Mouse (Mus musculus) limb, embryonic 15.5 days (tissue): Measurements from ENCODE around the gene Nup88. TPM values are rescaled to one million over a fixed set of nuclear protein-coding genes. Genes with fewer than 3 reads are reported as not detected.

ENCODE experiments used
- ATAC-seq: fragments of 200-750 bp; cut with Nextera tagmentation; 2 replicates; pipeline ENCODE4 v1.8.0; 2017; ENCODE audit warnings: low read depth, moderate TSS enrichment; ENCODE audit not compliant: insufficient number of reproducible peaks, low FRiP score, low TSS enrichment
- H3K27ac ChIP-seq: fragments of 300-500 bp; sonication (generic); 2 replicates; pipeline ENCODE4 v1.5.1; 2015; ENCODE audit warnings: moderate library complexity, mild to moderate bottlenecking, inconsistent platforms
- H3K27me3 ChIP-seq: fragments of 300-500 bp; sonication (generic); 2 replicates; pipeline ENCODE4 v1.6.1; 2015; ENCODE audit warnings: inconsistent platforms
- H3K36me3 ChIP-seq: fragments of 300-500 bp; sonication (generic); 2 replicates; pipeline ENCODE4 v1.6.1; 2015; ENCODE audit warnings: inconsistent platforms
- H3K4me1 ChIP-seq: fragments of 300-500 bp; sonication (generic); 2 replicates; pipeline ENCODE4 v1.6.1; 2015; ENCODE audit warnings: inconsistent platforms
- H3K4me2 ChIP-seq: fragments of 300-500 bp; sonication (generic); 2 replicates; pipeline ENCODE4 v1.6.1; 2015; ENCODE audit warnings: mild to moderate bottlenecking, inconsistent platforms
- H3K4me3 ChIP-seq: fragments of 300-500 bp; sonication (generic); 2 replicates; pipeline ENCODE4 v1.5.1; 2015; ENCODE audit warnings: mild to moderate bottlenecking, inconsistent platforms
- H3K9ac ChIP-seq: fragments of 300-500 bp; sonication (generic); 2 replicates; pipeline ENCODE4 v1.6.1; 2015; ENCODE audit warnings: inconsistent platforms
- H3K9me3 ChIP-seq: fragments of 300-500 bp; sonication (generic); 2 replicates; pipeline ENCODE4 v1.6.1; 2016; ENCODE audit warnings: inconsistent platforms
- WGBS: fragments of 180-500 bp; shearing (Covaris S2); methylation state at CpG from one replicate; pipeline ENCODE4 v1.1.7; 2015; 5-methylcytosine and 5-hydroxymethylcytosine counted together
- polyA plus RNA-seq: library from polyadenylated mRNA; unstranded; fragments of >200 nt; fragmentation: Nextera tagmentation; extraction: Ambion mirVana; gene quantifications from 2 replicates; pipeline ENCODE4 v1.2.1, GENCODE M21; 2015

Gene Nup88
- polyA plus RNA-seq, 1 experiment from 2014 or later, result 103 TPM

DNA sequence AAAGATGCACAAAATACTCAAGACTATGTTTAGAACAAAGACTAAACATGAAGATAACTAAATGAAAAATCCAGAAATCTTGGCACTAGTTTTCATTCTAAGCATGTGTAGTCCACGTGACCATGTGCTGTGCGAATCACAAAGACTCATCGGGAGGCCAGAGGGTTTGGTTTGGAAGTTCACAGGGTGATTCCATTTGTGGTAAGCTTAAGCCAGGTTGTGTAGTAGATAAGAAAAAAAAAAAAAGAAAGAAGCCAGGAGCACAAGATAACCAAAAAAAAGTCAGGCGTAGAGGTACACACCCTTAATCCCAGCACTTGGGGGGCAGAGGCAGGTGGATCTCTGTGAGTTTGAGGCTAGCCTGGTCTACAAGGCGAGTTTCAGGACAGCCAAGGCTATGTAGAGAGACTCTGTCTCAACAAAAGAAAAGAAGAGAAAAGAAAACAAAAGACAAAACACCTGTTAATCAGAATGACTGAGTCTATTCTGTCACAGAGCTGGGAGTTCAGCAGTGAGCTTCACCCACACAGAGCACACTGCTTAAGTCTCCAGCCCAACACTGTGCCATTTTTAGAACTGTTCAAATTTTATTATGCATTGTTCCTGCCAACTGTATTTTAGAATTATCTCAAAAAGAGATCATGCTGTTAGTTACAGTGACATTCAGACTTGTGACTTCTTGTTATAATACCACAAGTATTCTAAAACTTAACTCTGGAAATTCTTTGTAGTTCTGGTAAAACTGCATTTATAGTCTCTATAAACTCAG is 8.8 kb downstream of the Nup88 start:
- Histone ChIP-seq H3K4me1 (no peaks in the 10 kb centered on the region), H3K9me3 (no peaks in the 10 kb centered on the region), H3K36me3 (peaks cover 87% of the 10 kb centered on the region), H3K9ac (no peak overlapping the region), H3K4me2 (no peak overlapping the region), H3K27me3 (no peaks in the 10 kb centered on the region), H3K27ac (no peak overlapping the region), H3K4me3 (no peak overlapping the region)
- 96% methylated on average over 5 of the region's 5 CpGs for WGBS
- ATAC-seq, result no peak

DNA sequence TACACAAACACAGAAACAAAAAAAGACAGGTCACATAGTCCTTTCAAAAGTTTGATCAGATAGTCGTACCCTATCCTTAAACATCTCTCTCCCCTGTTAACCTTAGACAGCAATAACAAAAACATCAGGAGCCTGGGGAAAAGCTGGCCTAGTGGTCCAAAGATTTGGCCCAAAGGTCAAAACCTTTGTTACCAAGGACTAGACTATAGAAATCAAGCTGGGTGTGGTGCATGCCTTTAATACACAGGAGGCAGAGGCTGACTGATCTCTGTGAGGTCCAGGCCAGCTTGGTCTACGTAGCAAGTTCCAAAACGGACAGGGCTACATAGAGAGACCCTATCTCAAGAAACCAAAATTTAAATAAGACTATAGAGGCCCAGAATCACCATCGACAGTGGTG is 15.1 kb downstream of the Nup88 start:
- no peak overlapping the region for H3K4me3 ChIP-seq
- 84% methylated on average over 4 of the region's 4 CpGs for WGBS

DNA sequence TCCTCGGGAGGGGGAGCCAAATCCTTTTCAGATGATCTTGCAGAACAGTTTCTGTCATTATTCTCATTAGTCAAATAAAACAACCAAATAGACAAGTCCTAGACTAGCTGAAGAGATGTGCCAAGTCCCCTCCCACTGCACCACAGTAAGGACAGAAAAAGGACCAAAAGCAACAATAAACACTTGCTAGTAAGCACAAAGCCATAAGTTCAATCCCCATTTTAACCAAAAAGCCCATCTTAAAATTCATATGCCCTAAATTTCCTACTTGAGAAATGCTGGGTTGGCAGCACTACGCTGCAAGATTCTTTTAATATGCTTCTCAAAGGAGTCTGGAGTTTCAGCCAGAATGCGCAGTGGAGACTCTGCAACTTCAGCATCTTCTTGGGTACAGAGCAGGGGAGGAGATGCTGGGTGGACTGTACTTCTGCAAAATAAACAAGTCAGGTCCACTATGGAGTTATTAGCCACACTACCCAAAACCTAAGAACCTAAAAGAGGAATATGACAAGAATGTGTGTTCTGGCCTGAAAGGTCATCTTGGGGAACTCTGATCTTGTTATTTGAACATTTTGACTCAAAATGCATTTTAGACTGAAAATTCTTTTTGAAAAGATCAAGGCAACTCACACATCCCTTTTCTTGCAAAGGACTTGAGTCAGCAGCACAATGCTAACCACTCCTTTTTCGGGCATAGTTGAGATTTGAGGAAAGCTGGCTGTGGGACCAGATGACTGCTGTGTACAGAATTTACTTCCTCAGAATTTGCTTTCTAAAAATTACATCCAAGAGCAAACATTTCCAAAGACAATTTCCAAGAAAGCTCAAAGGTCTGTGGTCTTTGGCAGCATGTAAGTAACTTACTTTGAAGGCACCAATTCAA is 24.6 kb downstream of the Nup88 start:
- WGBS, result 87% methylated on average over 4 of the region's 4 CpGs

More for the DNA sequence above, 15.1 kb downstream of the Nup88 start:
- H3K27me3 ChIP-seq, result no peaks in the 10 kb centered on the region
- no peaks in the 10 kb centered on the region for H3K4me1 ChIP-seq
- H3K9me3 ChIP-seq, result no peaks in the 10 kb centered on the region
- H3K27ac ChIP-seq, result no peak overlapping the region
- H3K9ac ChIP-seq, result no peak overlapping the region
- ATAC-seq, result no peak
- H3K4me2 ChIP-seq, result no peak overlapping the region
- peaks cover 88% of the 10 kb centered on the region for H3K36me3 ChIP-seq

DNA sequence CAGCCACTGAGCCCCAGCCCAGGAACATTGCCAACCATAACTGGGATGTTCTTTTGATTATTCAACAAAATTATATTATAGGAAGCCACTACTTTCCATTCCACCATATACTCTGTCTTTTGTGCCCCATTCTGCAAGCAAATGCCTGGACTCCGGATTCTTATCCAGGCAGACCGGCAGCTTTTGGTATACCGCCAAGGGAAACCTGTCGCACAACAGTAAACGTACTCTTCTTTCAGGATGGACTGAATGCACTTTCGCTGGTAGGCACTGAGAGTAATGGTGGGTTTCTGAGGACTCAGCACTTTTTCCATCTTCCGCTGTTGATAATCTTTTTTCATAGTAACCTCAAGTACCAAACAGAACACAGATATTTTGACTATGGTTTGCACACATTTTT is 26.1 kb downstream of the Nup88 start:
- Histone ChIP-seq H3K9me3 (no peaks in the 10 kb centered on the region), H3K4me1 (no peaks in the 10 kb centered on the region), H3K27me3 (no peaks in the 10 kb centered on the region), H3K36me3 (peaks cover 89% of the 10 kb centered on the region), H3K4me3 (no peak overlapping the region), H3K27ac (no peak overlapping the region), H3K4me2 (no peak overlapping the region), H3K9ac (no peak overlapping the region)
- 96% methylated on average over 7 of the region's 7 CpGs for WGBS
- no peak for ATAC-seq

More for the DNA sequence above, 24.6 kb downstream of the Nup88 start:
- peaks cover 90% of the 10 kb centered on the region for H3K36me3 ChIP-seq
- no peak overlapping the region for H3K9ac ChIP-seq
- no peak for ATAC-seq
- no peak overlapping the region for H3K4me3 ChIP-seq
- no peak overlapping the region for H3K27ac ChIP-seq
- H3K4me1 ChIP-seq, result no peaks in the 10 kb centered on the region
- H3K9me3 ChIP-seq, result no peaks in the 10 kb centered on the region
- no peaks in the 10 kb centered on the region for H3K27me3 ChIP-seq
- no peak overlapping the region for H3K4me2 ChIP-seq

DNA sequence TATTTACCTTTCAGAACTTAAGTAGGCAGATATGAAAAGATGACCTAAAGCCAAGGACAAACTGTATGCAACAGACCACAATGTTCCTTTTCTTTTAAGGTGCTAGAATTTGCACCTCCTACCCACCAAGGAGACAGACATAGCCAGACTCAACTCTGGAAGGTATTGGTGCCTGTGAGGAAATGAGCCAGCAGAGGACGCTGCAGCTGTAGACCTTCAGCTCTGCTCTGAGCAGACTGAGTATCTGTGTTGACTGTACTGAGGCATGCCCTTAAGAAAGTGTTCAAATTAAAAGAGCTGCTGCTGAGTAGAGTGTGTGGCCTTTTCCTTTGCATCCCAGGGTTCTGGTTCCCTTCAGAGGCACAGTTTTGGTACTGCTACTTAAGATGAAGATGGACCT is 27.2 kb downstream of the Nup88 start:
- no peak for ATAC-seq
- Histone ChIP-seq H3K27ac (no peak overlapping the region), H3K27me3 (no peaks in the 10 kb centered on the region), H3K4me3 (no peak overlapping the region), H3K9me3 (no peaks in the 10 kb centered on the region), H3K4me2 (no peak overlapping the region), H3K36me3 (peaks cover 88% of the 10 kb centered on the region), H3K9ac (no peak overlapping the region), H3K4me1 (no peaks in the 10 kb centered on the region)
- WGBS, result 97% methylated on average over 1 of the region's 1 CpGs

DNA sequence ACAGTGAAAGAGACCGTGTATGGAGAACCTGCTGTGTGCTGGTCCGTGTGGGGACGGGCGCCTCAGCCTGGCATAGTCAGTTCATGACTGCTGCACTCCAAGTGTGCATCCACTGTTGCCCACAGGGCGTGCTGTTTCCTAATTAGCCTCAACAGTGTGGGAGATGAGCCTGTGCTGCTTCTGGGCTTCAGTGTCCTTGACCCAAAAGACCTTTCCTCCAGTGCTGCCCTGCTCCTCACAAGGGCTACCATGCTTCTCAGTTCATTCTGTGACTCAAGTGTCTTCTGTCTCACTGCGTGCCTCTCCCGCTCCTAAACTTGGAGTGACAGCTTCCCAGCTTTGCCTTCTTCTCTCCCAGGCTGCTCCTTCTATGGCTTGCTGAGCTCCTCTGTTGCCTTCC is 34.5 kb downstream of the Nup88 start:
- WGBS, result 90% methylated on average over 7 of the region's 7 CpGs

DNA sequence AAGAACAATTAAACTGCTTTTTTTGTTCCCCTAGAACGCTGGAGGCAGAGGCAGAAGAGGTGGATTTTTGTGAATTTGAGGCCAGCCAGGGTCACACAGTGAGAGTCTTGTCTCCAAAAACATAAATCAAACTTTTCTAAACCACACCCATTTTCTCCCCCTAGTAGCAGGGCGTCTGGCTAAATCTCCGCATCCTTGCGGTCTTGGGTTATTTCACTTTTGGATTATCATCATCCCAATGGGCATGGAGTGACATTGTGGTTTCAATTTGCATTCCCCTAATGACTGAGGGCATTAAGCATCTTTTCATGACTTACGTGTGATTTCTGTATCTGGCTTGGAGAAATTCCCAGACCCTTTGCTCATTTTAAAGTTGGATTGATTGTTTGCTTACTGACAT is 38.3 kb downstream of the Nup88 start:
- WGBS, result 82% methylated on average over 5 of the region's 5 CpGs
- Histone ChIP-seq H3K27me3 (no peaks in the 10 kb centered on the region), H3K9me3 (no peaks in the 10 kb centered on the region), H3K4me2 (no peak overlapping the region), H3K4me3 (no peak overlapping the region), H3K9ac (no peak overlapping the region), H3K27ac (no peak overlapping the region), H3K36me3 (peaks cover 49% of the 10 kb centered on the region), H3K4me1 (no peaks in the 10 kb centered on the region)
- no peak for ATAC-seq

More for the DNA sequence above, 34.5 kb downstream of the Nup88 start:
- H3K4me1 ChIP-seq, result no peaks in the 10 kb centered on the region
- H3K9me3 ChIP-seq, result no peaks in the 10 kb centered on the region
- no peak overlapping the region for H3K4me2 ChIP-seq
- H3K27ac ChIP-seq, result no peak overlapping the region
- no peak overlapping the region for H3K4me3 ChIP-seq
- peaks cover 70% of the 10 kb centered on the region for H3K36me3 ChIP-seq
- no peaks in the 10 kb centered on the region for H3K27me3 ChIP-seq
- H3K9ac ChIP-seq, result no peak overlapping the region
- no peak for ATAC-seq

DNA sequence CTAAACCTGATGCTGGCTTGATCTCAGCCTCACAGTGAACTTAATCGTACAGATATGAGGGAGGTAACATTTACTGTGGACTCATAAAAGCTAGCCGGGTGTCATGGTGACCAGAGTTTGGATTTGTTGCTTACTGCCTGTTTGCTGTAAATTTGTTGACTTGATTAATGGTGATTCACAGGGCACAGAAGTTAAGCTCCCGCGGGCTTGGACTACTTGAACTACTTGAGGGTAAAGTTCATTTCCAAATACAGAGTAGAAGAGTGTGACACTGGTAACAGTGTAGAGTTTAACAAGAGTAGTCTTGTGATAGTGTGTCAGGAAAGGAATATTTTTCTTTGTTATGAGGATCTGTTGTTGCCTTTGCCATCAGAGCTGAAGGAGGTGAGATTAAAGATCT is 50.2 kb downstream of the Nup88 start:
- no peaks in the 10 kb centered on the region for H3K4me1 ChIP-seq
- no peaks in the 10 kb centered on the region for H3K9me3 ChIP-seq
- H3K27ac ChIP-seq, result no peak overlapping the region
- H3K4me3 ChIP-seq, result no peak overlapping the region
- H3K27me3 ChIP-seq, result no peaks in the 10 kb centered on the region
- no peak overlapping the region for H3K9ac ChIP-seq
- H3K4me2 ChIP-seq, result no peak overlapping the region
- 86% methylated on average over 4 of the region's 4 CpGs for WGBS
- ATAC-seq, result no peak
- peaks cover 53% of the 10 kb centered on the region for H3K36me3 ChIP-seq

DNA sequence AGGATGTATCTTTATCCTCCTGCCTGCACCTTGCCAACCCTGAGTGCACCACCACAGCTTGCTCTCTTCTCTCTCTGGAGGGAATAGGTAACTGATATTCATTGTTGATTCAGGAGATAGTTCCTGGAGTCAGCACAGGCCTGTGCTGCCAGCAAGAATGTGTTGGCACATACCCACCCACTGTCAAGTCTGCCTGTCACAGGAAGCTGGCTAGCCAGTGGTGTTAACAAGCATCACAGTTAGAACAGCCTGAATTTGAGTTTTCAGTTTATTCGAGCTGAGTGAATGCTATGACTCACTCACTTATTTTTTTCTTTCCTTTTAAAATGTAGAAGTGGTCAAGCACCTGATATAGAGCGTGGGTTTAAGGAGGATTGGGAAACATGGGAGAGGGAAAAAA is 51.9 kb downstream of the Nup88 start:
- H3K4me1 ChIP-seq, result no peaks in the 10 kb centered on the region
- no peak overlapping the region for H3K9ac ChIP-seq
- 89% methylated on average over 2 of the region's 2 CpGs for WGBS
- H3K9me3 ChIP-seq, result no peaks in the 10 kb centered on the region
- peaks cover 40% of the 10 kb centered on the region for H3K36me3 ChIP-seq
- H3K4me3 ChIP-seq, result no peak overlapping the region
- H3K4me2 ChIP-seq, result no peak overlapping the region
- no peak for ATAC-seq
- H3K27ac ChIP-seq, result no peak overlapping the region
- H3K27me3 ChIP-seq, result no peaks in the 10 kb centered on the region

DNA sequence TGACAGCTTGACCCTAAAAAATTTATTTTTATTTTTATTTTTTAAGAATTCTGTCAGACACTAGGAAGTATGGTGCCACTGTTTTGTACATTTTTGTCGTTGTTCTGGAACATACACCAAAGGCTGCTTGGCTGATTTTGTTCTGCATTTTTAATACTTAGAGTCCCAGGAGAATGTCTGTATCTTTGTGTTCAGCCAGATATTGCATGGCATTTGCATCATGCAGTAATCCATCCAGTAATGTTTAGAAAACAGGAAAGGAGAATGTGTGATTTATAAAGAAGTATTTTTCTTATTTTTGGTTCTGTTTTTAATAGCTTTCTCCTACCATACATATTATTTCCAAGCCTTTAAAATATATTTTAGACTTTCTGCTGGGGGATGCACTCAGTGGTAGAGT is 57.9 kb downstream of the Nup88 start:
- no peak overlapping the region for H3K27ac ChIP-seq
- H3K4me2 ChIP-seq, result no peak overlapping the region
- no peaks in the 10 kb centered on the region for H3K27me3 ChIP-seq
- no peaks in the 10 kb centered on the region for H3K4me1 ChIP-seq
- no peak overlapping the region for H3K4me3 ChIP-seq
- ATAC-seq, result no peak
- H3K9ac ChIP-seq, result no peak overlapping the region
- H3K36me3 ChIP-seq, result peaks cover 44% of the 10 kb centered on the region
- 90% methylated on average over 1 of the region's 1 CpGs for WGBS
- H3K9me3 ChIP-seq, result no peaks in the 10 kb centered on the region; the same call in 1 of the 2 replicates

DNA sequence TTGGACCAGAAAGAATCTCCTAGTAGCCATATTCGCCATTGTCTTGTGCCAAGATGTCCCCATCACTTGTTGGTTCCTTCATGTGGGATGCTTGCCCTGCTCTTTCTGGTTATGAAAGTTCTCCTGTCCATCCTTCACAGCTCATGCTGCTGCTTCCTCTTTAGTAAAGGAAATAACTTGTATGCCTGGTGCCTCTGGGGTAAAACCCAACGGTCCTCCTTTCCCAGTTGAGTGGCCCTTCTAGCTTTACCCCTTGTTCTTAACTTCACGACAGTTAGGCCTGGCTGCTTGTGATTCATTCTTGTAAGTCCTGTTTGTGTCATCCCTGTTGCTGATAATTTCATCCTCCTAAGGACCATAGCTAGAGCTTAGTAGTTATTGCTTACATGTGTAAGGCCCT is 58.5 kb downstream of the Nup88 start:
- 93% methylated on average over 3 of the region's 3 CpGs for WGBS
- ATAC-seq, result no peak
- H3K36me3 ChIP-seq, result peaks cover 44% of the 10 kb centered on the region

DNA sequence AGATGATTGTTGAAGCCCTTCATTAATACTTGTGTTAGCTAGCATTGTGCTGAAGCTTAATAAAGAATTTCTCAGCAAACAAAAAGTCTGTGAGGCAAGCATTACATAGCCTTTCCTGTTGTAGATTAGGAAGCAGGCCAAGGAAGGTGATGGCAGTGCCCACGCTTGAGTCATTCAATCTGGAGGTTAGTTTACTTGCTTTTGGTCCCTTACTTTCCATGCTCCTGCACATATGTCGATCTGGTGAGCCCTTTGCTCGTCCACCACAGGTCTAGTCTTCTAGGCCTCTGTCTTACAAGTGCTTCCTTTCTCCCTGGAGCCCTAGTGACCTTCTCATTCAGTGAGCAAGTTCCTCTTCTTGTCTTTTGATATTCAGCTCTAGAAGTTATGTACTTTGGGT is 63.1 kb downstream of the Nup88 start:
- Histone ChIP-seq H3K9me3 (no peaks in the 10 kb centered on the region; the same call in 1 of the 2 replicates), H3K27ac (no peak overlapping the region), H3K9ac (no peak overlapping the region), H3K27me3 (no peaks in the 10 kb centered on the region), H3K4me3 (no peak overlapping the region), H3K4me1 (no peaks in the 10 kb centered on the region), H3K36me3 (peaks cover 35% of the 10 kb centered on the region), H3K4me2 (no peak overlapping the region)
- WGBS, result 87% methylated on average over 3 of the region's 3 CpGs
- ATAC-seq, result no peak

More for the DNA sequence above, 58.5 kb downstream of the Nup88 start:
- H3K9me3 ChIP-seq, result no peaks in the 10 kb centered on the region; the same call in 1 of the 2 replicates
- H3K27me3 ChIP-seq, result no peaks in the 10 kb centered on the region
- no peak overlapping the region for H3K9ac ChIP-seq
- H3K27ac ChIP-seq, result no peak overlapping the region
- no peak overlapping the region for H3K4me3 ChIP-seq
- no peak overlapping the region for H3K4me2 ChIP-seq
- H3K4me1 ChIP-seq, result no peaks in the 10 kb centered on the region
